Mouse (Mus musculus) limb, embryonic 10.5 days (tissue): ENCODE data around the gene Iqsec1. TPM values are rescaled to one million over a fixed set of nuclear protein-coding genes. Genes with fewer than 3 reads are reported as not detected.
A peak's percentile ranks its signal among the peaks of the same experiment; 100 is the strongest.

Source experiments
- DNase-seq: peaks from one replicate; pipeline ENCODE4 v3.0.0-alpha.2; 2017; ENCODE audit warnings: low spot score
- H3K27ac ChIP-seq: fragments of 300-500 bp; sonication (generic); 2 replicates; pipeline ENCODE4 v1.5.1; 2016; ENCODE audit warnings: mild to moderate bottlenecking
- H3K27me3 ChIP-seq: fragments of 300-500 bp; sonication (generic); 2 replicates; pipeline ENCODE4 v1.6.1; 2016; ENCODE audit warnings: low read depth, mild to moderate bottlenecking; ENCODE audit not compliant: poor library complexity, severe bottlenecking
- H3K36me3 ChIP-seq: fragments of 300-500 bp; sonication (generic); 2 replicates; pipeline ENCODE4 v1.6.1; 2016; ENCODE audit warnings: mild to moderate bottlenecking, moderate library complexity
- H3K4me1 ChIP-seq: fragments of 300-500 bp; sonication (generic); 2 replicates; pipeline ENCODE4 v1.6.1; 2016
- H3K4me3 ChIP-seq: fragments of 300-500 bp; sonication (generic); 2 replicates; pipeline ENCODE4 v1.5.1; 2016; ENCODE audit warnings: mild to moderate bottlenecking, moderate library complexity
- H3K9me3 ChIP-seq: fragments of 300-500 bp; sonication (generic); replicated peaks from 2 replicates; pipeline ENCODE4 v1.6.1; 2016; ENCODE audit warnings: mild to moderate bottlenecking
- WGBS: fragments of 180-500 bp; shearing (Covaris S2); methylation state at CpG from one replicate; pipeline ENCODE4 v1.1.7; 2016; 5-methylcytosine and 5-hydroxymethylcytosine counted together
- polyA plus RNA-seq: library from polyadenylated mRNA; unstranded; fragments of >200 nt; fragmentation: Nextera tagmentation; extraction: Ambion mirVana; gene quantifications from 2 replicates; pipeline ENCODE4 v1.2.1, GENCODE M21; 2016

Gene Iqsec1
- polyA plus RNA-seq, 1 experiment from 2014 or later: 6.7 TPM

DNA sequence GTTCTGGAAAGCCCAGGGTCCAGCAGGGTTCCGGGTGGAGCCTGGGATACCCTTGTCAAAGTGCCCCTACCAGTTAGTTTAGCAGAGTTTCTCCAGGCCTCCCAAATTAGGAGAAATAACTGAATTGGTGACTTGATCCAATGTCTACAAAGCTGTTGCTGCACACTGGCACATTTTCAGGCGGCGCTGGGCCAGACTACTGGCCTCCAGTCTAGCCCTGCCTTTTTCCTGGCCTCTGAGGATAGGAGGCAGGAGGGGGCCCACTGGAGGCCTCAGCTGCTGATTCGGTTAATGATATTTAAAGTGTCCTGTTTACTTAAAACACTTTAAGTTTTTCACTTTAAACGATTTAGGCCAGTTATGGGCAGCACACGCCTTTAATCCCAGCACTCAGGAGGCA, 364.3 kb downstream of the Iqsec1 start:
- 86% methylated on average over 6 of the region's 6 CpGs for WGBS
- Histone ChIP-seq H3K36me3 (no peaks in the 10 kb centered on the region), H3K4me3 (no peak overlapping the region), H3K4me1 (peaks cover 15% of the 10 kb centered on the region; the same call in 1 of the 2 replicates), H3K27ac (no peak overlapping the region), H3K27me3 (no peaks in the 10 kb centered on the region), H3K9me3 (no peaks in the 10 kb centered on the region)
- no peak for DNase-seq

DNA sequence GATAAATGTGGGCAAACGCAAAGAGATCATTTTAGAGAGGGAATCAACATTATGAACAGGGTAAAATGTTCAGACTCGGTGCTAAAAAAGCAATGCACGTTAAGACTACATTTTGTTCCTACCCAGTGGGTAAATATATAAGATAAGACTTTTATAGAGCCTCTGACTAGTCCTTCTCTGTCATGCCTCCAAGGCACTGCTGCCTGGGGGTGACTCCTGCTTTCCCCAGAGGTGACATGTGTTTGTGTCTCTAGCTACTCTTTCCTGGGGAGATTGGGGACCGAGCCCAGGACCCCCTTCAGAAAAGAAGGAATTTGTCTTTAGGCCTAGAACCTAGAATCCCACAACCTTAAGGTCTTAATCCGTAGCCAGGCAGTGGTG, 365.0 kb downstream of the Iqsec1 start:
- Histone ChIP-seq H3K36me3 (no peaks in the 10 kb centered on the region), H3K4me3 (no peak overlapping the region), H3K27me3 (no peaks in the 10 kb centered on the region), H3K9me3 (no peaks in the 10 kb centered on the region), H3K27ac (no peak overlapping the region), H3K4me1 (peaks cover 18% of the 10 kb centered on the region; the same call in 1 of the 2 replicates)
- DNase-seq: no peak
- WGBS: 86% methylated on average over 5 of the region's 5 CpGs

DNA sequence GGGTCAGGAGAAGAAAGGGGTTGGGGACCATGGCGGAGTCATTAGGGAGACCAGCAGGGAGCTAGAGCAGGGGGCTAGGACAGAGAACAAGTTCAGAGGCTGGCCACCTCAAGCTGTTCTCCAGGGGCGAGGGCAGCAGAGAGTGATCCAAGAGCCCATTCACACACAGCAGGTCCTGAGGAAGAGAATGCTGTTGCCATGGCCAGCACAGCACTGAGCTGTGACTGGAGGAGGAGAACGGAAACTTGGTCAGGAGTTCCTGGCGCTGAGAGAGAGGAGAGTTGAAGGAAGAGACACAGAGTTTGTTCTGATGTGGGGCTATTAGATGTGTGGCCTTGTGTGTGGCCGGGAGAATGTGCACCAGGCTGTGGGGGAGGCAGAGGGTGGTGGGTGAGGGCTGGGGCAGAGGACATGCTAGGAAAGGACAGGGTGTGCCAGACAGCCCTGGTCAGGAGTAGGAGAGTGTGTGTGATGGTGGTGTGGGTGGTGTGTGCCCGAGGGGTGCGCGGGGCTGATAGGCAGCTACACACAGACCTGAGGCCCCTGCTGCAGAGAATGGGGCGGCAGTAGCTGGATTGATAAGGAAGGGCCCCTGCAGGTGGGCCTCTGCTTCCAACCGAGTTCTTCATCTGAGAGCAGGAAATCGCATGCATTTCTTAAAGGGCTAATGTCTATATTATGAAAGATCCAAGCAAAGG, 365.6 kb downstream of the Iqsec1 start:
- 63% methylated on average over 11 of the region's 11 CpGs for WGBS
- Histone ChIP-seq H3K27ac (0 out of 2 replicates have a peak overlapping the region, but pooled peaks have one; percentile 4), H3K4me1 (peaks cover 19% of the 10 kb centered on the region; the same call in 1 of the 2 replicates), H3K27me3 (no peaks in the 10 kb centered on the region), H3K36me3 (no peaks in the 10 kb centered on the region), H3K4me3 (no peak overlapping the region), H3K9me3 (no peaks in the 10 kb centered on the region)
- no peak for DNase-seq

DNA sequence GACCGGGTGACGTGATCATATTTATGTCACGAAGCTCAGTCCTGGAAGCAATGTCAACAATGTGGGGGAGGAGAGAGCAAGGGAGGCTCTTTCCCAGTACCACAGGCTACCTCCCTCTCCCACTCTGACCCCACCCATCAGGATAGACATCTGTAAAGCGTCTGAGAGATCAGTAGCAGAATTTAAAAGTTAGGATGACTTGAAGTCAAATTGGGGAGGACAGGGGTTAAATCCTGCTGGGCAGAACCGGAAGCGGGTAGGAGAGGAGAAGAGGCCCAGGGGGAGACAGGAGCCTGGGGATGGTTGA, 366.9 kb downstream of the Iqsec1 start:
- 79% methylated on average over 6 of the region's 6 CpGs for WGBS
- no peak overlapping the region for H3K27ac ChIP-seq

GRCm38 (mm10) chr6:90620791-90621583, 367.5 kb downstream of the Iqsec1 start:
- WGBS: 67% methylated on average over 9 of the region's 9 CpGs
- H3K27ac ChIP-seq: peak overlapping the region; percentile 39
- DNase-seq: no peak

More for the DNA sequence above, 366.9 kb downstream of the Iqsec1 start:
- Histone ChIP-seq H3K9me3 (no peaks in the 10 kb centered on the region), H3K4me3 (no peak overlapping the region), H3K4me1 (peaks cover 19% of the 10 kb centered on the region; the same call in 1 of the 2 replicates), H3K27me3 (no peaks in the 10 kb centered on the region), H3K36me3 (no peaks in the 10 kb centered on the region)
- DNase-seq: no peak

GRCm38 (mm10) chr6:90619936-90620335, 368.5 kb downstream of the Iqsec1 start:
- Histone ChIP-seq H3K27ac (no peak overlapping the region), H3K36me3 (no peaks in the 10 kb centered on the region), H3K9me3 (no peaks in the 10 kb centered on the region), H3K4me3 (no peak overlapping the region), H3K4me1 (peaks cover 16% of the 10 kb centered on the region; the same call in 1 of the 2 replicates), H3K27me3 (no peaks in the 10 kb centered on the region)
- WGBS: 80% methylated on average over 5 of the region's 5 CpGs
- DNase-seq: no peak

More at GRCm38 (mm10) chr6:90620791-90621583, 367.5 kb downstream of the Iqsec1 start:
- no peak overlapping the region for H3K4me3 ChIP-seq
- H3K4me1 ChIP-seq: peaks cover 19% of the 10 kb centered on the region; the same call in 1 of the 2 replicates
- no peaks in the 10 kb centered on the region for H3K36me3 ChIP-seq
- no peaks in the 10 kb centered on the region for H3K9me3 ChIP-seq
- no peaks in the 10 kb centered on the region for H3K27me3 ChIP-seq

GRCm38 (mm10) chr6:90618821-90619636, 369.5 kb downstream of the Iqsec1 start:
- Histone ChIP-seq H3K4me3 (no peak overlapping the region), H3K27ac (peak overlapping the region; percentile 62; the same call in 1 of the 2 replicates)
- no peak for DNase-seq

DNA sequence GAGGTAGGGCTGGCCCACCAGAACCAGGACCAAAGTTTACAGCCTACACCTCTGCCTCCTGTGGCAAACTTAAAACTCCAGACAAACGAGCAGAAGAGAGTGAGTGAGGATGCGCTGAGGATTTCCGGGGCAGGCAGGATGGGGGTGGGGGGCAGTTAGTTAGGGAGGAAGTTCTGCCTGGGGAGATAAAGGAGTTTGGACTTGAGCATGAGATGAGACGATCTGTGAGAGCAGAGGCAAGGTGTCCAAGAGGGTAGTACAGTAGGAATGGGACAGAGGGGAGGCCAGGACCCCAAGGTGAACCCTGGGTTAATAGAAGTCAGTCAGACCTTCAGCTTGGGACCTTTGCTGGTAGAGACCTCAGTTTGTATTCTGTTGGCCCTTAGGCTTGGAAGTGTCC, 370.2 kb downstream of the Iqsec1 start:
- H3K27me3 ChIP-seq: no peaks in the 10 kb centered on the region
- DNase-seq: no peak
- peaks cover 28% of the 10 kb centered on the region; the same call in 1 of the 2 replicates for H3K4me1 ChIP-seq
- peak overlapping the region; percentile 62; the same call in 1 of the 2 replicates for H3K27ac ChIP-seq
- no peaks in the 10 kb centered on the region for H3K36me3 ChIP-seq
- 81% methylated on average over 4 of the region's 4 CpGs for WGBS
- H3K4me3 ChIP-seq: no peak overlapping the region
- no peaks in the 10 kb centered on the region for H3K9me3 ChIP-seq

More at GRCm38 (mm10) chr6:90618821-90619636, 369.5 kb downstream of the Iqsec1 start:
- Histone ChIP-seq H3K9me3 (no peaks in the 10 kb centered on the region), H3K4me1 (peaks cover 23% of the 10 kb centered on the region; the same call in 1 of the 2 replicates), H3K27me3 (no peaks in the 10 kb centered on the region), H3K36me3 (no peaks in the 10 kb centered on the region)
- 85% methylated on average over 19 of the region's 19 CpGs for WGBS

DNA sequence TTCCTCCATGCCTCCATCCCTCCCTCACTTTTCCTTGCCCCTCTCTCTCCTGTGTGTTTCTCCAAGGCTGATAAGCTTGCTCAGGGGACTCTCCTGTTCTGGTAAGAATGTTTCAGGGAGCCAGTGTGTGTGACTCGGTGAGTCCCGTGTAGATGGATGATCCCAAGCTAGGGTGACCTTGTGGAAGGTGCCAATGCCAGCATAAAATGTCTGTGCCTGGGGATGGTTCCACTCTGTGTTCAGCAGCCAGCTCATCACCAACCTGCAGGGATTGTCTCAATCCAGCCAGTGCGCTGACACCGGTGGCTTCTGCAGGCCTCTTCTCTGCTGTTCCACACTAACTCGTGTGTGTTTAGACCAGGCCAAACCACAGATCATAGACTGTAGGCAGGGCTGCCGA, 372.0 kb downstream of the Iqsec1 start:
- Histone ChIP-seq H3K36me3 (no peaks in the 10 kb centered on the region), H3K4me3 (no peak overlapping the region), H3K9me3 (no peaks in the 10 kb centered on the region), H3K4me1 (peaks cover 25% of the 10 kb centered on the region; the same call in 1 of the 2 replicates), H3K27me3 (no peaks in the 10 kb centered on the region), H3K27ac (no peak overlapping the region)
- WGBS: 85% methylated on average over 6 of the region's 6 CpGs
- no peak for DNase-seq

DNA sequence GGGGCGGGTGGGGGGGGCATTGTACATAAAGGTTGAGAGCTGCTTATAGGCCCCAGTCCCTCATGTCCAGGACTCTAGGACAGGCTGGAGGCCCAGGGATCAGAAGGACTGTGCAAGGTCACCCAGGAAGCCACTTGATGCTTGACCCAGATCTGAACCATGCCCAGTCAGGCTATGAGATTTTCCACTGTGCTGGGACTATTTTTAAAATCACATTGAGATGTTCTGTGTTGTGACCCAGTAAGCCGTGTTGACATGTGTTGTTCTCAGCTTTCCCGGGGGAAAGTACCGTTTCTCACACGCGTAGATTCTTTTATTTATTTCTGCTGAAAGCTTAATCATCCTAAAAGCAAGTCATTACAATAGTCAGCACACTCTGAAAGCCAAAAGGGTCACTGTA, 372.5 kb downstream of the Iqsec1 start:
- peaks cover 21% of the 10 kb centered on the region; the same call in 1 of the 2 replicates for H3K4me1 ChIP-seq

DNA sequence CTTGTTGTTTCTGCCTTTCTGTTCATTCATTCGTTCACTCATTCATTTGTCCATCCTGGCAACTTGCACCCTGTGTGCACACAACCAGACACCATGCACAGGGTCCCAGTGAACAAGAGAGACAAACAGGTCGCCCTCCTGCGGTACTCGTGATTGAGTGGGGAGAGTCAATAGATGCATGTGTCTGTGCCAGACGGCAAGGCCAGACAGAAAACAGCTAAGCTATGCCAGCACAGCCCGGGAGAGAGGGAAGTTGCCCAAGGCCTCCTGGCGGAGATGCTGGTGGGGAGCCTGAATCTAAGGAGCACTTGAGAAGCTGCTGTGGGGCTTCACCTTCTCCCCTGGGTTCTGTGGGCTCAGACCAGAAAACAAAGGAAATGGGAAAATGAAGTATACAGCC, 373.1 kb downstream of the Iqsec1 start:
- Histone ChIP-seq H3K27ac (no peak overlapping the region), H3K36me3 (no peaks in the 10 kb centered on the region), H3K9me3 (no peaks in the 10 kb centered on the region), H3K27me3 (no peaks in the 10 kb centered on the region), H3K4me1 (peaks cover 18% of the 10 kb centered on the region; the same call in 1 of the 2 replicates), H3K4me3 (no peak overlapping the region)
- DNase-seq: no peak
- WGBS: 82% methylated on average over 7 of the region's 7 CpGs

More for the DNA sequence above, 372.5 kb downstream of the Iqsec1 start:
- Histone ChIP-seq H3K9me3 (no peaks in the 10 kb centered on the region), H3K27ac (no peak overlapping the region), H3K4me3 (no peak overlapping the region), H3K27me3 (no peaks in the 10 kb centered on the region), H3K36me3 (no peaks in the 10 kb centered on the region)
- DNase-seq: no peak
- WGBS: 90% methylated on average over 6 of the region's 6 CpGs

DNA sequence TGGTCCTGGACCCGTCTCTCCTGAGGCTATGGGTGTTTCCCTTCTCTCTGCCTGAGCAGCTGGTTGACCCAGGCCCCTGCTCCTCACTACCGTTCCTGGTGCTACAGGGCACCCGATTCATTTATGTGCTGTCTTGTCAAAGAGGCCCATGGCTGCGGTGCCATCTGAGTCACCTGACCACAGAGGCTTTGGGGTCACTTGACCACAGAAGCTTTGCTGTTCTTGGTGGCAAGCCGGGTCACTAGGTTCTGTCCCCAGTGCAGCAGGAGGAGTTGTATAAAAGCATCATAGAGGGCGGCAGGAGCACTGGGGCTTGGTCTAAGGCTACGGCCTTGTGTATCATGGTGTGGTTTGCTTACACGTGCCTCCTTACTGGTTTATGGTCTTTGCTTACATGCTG, 375.2 kb downstream of the Iqsec1 start:
- Histone ChIP-seq H3K27me3 (no peaks in the 10 kb centered on the region), H3K36me3 (no peaks in the 10 kb centered on the region), H3K4me3 (no peak overlapping the region), H3K27ac (no peak overlapping the region), H3K4me1 (peaks cover 12% of the 10 kb centered on the region; the same call in 1 of the 2 replicates), H3K9me3 (no peaks in the 10 kb centered on the region)
- no peak for DNase-seq
- 86% methylated on average over 8 of the region's 8 CpGs for WGBS
